Mouse (Mus musculus): ENCODE results near the gene Itgb5.
A peak's percentile ranks its signal among the peaks of the same experiment; 100 is the strongest.

Gene Itgb5

GRCm38 (mm10) chr16:33996030-33996429 lies 166.6 kb downstream of the Itgb5 start:
- peak; percentile 51 to 75 for DNase-seq

GRCm38 (mm10) chr16:33998011-33998410 lies 168.5 kb downstream of the Itgb5 start:
- DNase-seq = peak; percentile 50 to 53
